Mouse (Mus musculus) layer of hippocampus, postnatal 36 days (tissue): ENCODE data around the gene Prtn3. TPM values are rescaled to one million over a fixed set of nuclear protein-coding genes. Genes with fewer than 3 reads are reported as not detected.

ENCODE experiments used
- DNase-seq, 2 experiments: peaks; one replicate each; pipeline ENCODE4 v3.0.0; 2022
- total RNA-seq, 2 experiments: library from RNA; stranded (reverse); gene quantifications; 2 replicates each; pipeline ENCODE4 v1.2.3; 2021

The Prtn3 gene
- total RNA-seq, 2 experiments from 2014 or later: 1.0 TPM; not detected in 1

DNA sequence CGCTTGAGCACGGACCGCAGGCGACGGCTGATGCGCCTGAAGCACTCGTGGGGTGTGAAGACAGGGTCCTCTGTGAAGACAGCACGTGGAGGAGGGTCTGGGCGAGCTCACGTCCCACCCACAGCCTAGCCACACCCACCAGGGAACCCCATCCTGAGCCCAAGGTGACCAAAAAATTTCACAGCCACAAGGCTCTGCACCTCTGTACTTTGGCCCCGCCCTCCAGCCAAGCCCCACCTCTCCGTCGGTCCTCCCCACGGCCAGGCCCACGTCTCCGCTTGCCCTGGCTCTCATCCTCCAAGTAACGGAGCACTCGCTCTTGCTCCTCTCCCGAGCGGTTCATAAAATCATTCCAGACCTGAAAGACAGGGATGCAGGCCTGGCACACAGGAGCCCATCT lies 38.1 kb downstream of the Prtn3 start:
- DNase-seq: no peak

DNA sequence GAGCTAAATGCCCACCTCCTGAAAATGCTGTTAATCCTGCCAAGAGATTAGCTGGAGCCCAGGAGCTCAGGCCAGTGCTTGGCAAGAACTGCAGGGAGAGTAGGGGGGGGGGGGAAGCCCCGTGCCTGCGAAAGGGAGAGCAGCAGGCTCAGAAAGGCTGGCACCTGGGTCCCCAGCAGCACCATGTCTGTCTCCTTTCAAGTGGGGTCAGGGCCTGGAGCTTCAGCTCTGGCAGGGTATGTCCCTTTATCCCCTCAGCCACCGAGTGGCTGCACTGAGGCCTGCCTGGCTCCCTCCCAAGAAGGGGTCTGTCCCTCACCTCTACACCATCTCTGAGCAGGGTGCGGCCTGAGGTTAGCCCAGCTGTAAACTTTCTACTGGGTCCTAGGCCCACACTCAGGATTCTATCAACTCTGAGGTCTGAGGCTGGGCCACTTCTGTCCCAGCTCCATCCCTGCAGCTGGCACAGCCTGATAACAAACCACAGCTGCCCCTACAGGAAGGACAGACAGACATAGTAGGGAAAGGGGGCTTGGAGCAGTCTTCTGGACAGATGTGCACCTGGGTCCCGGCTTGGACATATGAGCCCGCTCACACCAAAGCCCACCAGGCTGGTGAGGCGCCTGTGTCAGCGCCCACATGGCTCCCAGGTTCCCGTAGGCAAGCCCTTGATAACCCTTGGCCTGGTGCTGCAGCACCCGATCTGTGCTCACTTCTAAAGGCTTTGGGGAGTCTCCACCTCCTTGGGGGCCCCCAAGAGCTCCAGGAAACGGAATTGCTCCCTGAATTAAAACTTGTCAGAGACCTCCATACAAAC lies 40.1 kb downstream of the Prtn3 start:
- DNase-seq: no peak

DNA sequence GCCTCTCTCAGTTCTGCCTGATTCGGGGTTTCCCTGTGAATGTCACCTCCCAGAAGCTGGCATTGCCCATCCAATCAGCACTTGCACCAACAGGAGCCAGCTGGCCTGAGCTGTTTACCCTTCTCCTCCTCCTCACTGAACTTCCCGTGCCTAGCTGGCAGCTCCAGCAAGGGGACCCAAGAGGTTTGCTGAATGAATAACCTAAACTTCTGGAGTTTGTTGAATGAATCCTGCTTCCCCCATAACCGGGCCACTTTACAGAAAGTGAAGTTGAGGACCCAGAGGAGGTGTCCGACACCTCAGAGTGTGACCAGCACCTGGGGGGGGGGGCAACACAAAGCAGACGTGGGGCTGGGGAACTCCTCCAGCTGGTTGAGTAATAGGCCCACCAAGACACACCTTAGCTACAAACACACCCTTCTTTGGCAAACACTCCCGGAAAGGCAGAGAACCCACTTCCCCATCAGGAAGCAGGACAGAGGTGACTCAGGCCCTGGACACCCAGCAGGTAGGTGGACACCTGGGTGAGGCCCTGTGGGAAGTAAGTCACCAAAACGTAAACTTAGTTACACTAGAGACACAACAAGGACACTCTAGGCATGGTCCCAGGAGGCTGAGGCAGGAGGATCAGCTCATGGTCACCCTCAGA lies 40.8 kb downstream of the Prtn3 start:
- no peak for DNase-seq

DNA sequence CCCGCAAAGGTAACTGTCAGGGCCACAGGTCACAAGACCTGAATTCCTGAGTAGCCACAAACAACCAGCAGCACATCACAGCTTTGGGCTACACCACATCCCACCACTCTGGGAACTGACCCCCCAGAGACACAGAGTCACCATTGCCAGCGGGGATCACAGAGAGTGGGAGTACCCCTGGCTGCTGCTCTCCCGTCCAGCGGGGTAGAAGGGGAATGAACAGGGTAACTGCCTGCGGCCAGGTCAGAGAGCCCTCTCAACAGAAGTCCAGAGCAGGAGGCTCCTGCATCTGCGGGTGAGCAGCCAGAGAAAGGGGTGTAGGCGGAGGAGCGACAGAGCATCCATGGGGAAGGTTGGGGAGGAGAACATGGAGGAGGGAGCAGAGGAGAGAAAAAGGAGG lies 41.8 kb downstream of the Prtn3 start:
- no peak for DNase-seq

DNA sequence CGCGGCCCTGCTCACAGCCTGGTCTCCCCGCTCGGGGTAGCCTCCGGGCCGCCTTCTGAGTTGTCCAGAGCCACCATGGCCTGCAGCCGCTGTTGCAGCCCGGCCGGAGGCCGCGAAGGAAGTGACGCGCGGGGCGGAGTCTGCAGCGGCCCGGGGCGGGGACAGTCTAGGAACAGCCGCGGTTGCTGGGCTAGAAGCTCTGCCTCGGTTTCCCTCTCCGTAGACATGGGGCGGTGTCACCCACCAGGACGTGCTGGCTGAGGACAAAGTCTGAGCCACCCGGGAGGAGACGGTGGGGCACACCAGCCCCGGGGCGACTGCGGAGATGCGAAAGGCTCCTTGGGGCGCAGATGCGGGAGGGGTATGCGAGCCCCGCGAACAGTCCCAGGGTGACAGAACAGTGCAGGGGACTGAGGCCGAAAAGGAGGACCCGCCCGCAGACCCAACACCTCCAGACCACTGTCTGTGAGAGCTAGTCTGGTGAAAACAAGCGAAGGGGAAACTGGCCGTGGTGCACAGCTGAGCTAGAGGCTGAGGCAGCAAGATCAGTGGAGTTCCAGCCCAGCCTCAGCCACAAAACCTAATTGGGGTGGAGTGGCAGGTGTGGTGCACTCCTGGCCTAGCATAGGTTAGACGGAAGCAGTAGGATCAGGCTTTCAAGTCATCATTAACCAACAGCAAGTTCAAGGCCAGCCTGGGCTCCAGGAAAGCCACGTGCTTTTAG lies 42.7 kb downstream of the Prtn3 start, which contains the start of gene Kiss1r:
TSS of gene Kiss1r (plus strand) at position 164 of the 724 bp plus-strand sequence.
- DNase-seq: peak; percentile 85 to 87

DNA sequence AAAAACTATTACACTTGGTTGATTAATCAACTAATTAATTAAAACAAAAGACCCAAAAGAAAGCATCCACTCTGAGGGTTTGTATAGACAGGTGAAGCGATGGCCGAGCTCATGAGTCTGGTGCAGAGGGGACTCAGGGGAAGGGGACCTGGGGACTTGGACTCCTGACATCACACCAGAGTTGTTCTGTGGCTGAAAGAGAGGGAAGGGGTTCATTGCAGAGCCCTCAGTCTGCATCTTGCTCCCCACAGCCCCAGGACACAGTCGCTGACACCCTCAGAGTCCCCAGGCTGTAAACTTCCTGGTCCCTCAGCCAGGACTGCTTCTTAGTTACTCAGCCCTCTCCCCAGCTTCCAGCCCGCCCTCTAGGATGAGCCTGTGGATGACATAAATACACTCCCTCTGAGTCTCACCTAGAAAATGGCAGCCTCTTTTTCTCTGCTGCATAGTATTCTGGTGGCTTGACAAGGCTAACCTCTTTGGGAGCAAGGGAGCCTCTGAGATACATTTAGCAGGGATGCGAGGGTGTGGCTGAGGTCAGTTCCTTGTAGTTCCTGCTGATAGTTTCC lies 43.3 kb downstream of the Prtn3 start:
- no peak for DNase-seq

DNA sequence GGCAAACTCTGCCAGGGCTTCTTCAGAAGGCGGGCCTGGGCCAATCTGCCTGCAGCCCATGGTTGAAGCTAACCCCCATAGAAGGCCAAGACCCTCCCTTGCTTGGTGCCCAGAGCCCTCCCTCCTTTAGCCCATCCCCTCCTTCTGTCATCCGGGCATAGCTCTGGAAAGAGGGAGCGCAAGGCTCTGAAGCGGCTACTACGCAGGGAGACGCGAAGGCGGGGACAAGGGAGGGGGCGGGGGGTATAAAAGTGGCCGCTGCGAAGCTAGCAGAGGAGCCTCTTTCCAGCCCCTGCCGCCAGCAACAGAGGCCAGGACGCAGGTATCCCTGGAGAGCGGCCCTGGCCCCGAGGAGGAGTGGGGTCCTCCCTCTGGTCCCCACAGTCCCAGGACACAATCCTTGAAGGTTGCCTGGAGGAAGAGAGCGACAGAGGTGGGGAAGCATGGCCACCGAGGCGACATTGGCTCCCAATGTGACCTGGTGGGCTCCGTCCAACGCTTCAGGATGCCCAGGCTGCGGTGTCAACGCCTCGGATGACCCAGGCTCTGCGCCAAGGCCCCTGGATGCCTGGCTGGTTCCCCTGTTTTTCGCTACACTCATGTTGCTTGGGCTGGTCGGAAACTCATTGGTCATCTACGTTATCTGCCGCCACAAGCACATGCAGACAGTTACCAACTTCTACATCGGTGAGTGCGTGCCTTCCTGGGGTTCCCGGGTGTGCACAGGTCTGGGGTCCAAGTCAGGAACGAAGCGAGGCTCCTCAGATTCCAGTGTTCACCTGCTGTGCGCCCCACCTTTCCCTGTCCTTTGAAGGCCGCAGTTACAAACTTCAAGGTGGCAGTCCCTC lies 44.2 kb downstream of the Prtn3 start:
- no peak for DNase-seq

DNA sequence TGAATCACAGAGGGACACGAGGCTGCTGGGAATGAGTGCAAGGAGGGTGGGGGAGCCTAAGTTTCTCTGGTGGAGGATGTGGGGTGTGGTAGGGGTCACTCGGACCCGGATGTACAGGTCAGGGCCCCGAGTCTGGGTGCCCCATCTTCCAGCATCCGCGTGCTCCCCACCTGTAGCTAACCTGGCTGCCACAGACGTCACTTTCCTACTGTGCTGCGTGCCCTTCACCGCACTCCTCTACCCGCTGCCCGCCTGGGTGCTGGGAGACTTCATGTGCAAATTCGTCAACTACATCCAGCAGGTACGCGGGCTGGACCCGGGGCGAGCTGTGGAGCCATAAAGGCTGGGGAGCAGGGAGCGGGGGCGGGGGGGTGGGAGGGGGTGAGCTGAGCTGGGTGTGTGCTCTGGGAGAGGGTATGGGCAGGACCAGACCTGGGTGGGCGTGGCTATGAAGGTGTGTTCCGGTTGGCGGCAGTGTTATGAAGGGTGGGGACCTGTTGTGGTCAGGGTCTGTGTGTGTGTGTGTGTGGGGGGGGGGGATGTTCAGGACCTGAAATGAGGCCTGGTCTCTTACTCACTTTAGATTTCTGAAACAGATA lies 45.1 kb downstream of the Prtn3 start:
- no peak for DNase-seq

DNA sequence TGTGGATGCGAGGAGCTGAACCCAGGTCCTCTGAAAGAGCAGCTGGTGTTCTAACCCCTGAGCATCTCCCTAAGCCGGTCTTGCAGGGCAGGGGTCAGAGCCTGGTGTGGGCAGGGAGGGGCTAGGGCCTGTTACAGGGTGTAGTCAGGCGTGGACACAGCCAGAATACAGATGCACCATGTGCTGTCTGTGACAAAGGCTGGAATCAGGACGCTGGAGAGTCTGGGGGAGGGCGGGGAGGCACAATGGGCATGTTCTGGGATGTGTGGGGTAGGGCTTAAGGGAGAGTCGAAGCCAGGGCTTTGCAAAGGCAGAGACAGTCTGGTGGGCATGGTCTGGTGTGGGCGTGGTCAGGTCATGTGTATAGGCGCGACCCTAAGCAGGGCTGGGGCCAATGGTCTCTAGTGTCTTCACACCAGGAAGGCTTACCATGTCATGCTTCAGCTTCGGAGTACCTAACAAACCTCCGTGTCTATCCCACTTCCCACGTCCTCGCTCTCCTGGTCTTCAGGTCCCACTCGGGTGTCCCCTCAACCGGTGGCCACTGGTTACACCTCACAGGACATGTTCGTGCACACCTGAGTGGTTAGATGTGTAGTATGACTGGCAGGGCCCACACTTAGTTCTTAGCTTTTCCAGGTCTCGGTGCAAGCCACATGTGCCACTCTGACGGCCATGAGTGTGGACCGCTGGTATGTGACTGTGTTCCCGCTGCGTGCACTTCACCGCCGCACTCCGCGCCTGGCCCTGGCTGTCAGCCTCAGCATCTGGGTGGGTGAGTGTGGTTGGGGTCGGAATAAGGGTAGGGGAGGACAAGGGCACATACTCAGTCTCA lies 46.0 kb downstream of the Prtn3 start:
- DNase-seq: no peak

DNA sequence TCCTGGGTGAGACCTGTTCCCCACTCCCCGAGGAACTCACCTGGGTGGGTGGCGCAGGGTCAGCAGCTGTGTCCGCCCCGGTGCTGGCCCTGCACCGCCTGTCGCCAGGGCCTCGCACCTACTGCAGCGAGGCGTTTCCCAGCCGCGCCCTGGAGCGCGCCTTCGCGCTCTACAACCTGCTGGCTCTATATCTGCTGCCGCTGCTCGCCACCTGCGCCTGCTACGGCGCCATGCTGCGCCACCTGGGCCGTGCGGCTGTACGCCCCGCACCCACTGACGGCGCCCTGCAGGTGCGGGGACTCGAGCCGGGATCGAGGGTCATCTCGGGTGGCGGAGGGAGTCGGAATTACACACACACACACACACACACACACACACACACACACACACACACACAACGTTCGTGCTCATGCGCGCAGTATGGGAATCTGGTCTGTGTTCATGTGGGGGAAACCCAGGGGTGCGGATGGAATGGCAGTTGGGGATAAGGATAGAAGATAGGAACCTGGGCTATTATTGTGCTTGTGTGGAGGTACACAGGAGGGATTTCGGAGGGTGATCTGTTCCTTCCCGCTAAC lies 46.8 kb downstream of the Prtn3 start, which contains the start of gene R3hdm4:
TSS of gene R3hdm4 (minus strand) at position 251 of the 578 bp plus-strand sequence.
- DNase-seq: no peak

DNA sequence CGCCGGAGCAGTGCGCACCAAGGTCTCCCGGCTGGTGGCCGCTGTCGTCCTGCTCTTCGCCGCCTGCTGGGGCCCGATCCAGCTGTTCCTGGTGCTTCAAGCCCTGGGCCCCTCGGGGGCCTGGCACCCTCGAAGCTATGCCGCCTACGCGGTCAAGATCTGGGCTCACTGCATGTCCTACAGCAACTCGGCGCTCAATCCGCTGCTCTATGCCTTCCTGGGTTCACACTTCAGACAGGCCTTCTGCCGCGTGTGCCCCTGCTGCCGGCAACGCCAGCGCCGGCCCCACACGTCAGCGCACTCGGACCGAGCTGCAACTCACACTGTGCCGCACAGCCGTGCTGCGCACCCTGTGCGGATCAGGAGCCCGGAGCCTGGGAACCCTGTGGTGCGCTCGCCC lies 47.3 kb downstream of the Prtn3 start:
- no peak for DNase-seq

DNA sequence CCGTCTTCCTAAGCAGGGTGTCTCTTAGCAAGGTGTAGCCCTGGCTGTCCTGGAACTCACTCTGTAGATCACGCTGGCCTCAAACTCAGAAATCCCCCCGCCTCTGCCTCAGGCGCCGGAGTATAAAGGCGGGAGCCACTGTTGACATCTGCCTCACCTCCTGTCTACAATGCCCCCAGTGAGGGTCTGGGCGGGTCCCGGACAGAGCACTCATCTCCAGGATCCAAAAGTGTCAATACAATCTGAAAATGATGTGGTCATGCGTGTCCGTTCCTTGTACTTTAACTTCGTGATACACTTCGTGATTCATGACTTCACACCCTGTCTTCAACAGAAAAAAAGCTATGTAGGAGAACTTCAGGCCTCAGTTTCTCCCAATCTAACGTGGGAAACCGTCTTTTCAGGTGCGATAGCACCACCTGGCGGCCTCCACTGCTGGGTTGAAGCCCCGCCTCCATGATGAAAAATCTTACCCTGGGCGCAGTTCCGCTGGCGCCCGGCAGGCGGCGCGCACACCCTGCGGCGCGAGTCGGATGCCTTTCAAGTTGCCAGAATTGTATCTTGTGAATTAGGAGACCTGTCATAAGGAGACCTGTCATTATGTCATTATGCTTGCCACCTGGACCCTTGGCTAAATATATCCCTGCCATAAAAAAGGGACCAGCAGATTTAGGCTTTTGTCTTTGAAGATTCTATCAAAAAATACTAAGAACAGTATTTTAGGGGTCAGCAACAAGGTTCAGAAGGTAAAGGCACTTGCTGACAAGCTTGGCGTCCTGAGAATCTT lies 50.9 kb downstream of the Prtn3 start:
- peak; percentile 93 for DNase-seq

DNA sequence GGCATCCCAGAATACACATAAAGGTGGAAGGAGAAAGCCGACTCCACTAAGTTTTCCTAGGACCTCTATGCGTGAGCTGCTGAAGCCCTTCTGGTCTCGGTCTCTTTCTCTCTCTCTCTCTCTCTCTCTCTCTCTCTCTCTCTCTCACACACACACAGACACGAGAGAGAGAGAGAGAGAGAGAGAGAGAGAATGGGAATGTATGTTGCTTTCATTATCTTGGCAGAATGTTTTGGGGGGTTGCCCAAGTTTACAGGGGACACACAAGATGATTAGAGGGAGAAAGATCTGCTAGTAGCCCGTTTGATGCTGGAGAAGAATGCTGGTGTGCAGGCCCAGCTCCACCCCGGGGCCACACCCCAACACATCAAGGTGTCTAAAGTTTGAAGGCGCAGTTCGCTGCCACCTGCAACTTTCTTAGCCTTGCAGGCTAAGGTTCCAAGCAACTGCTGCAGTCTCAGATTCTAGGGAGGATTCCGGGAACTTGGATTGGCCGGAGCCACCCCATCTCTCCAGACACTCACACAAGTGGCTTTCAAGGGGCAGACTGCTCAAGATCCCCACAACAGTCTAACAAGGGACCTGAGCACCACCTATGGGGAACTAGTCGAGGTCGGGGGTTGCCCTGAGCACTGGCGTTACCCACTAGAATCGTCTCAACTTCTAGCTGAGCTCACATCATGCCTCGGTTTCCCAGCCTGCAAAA lies 51.7 kb downstream of the Prtn3 start:
- no peak for DNase-seq

DNA sequence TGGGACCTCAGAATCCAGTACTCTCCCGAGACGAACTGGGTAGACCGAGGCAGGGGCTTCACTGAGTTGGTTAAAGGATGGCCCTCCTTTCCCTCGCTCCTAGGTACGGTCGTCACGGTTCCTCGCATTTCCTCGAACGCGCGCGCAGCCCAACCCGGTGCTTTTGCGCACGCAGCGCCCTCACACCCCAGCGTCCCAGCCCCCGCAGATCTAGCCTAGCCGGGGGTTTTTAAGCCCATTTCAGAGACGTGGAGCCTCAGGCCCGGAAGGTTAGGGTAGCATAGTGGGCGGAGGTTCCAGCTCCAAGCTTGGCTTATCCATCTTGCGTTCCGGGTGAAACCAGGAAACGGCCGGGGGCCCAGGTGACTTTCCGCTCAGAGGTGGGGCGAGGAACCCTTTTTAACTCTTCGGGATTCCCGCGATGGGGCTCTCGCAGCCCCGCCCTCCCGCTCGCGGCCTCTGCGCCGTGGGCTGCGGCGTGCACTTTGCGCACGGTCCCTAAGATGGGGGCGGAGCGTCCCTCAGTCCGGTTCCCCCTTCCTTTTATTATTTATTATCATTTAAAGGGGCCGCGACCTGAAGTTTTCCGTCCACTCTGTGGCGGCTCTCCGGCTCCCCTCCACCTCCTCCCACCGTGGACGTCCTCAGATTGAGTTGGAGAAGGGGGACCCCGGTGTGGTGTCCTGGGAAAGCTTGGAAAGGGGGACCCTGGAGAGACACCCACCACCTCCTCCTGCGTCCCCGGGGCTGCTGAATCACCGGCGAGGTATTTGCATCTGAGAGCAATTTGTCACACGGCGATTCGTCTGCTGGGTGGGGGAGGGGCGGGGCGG lies 52.4 kb downstream of the Prtn3 start, which contains the start of gene Arid3a:
TSS of gene Arid3a (plus strand) at position 553 of the 833 bp plus-strand sequence.
- peak; percentile 87 to 89 for DNase-seq

DNA sequence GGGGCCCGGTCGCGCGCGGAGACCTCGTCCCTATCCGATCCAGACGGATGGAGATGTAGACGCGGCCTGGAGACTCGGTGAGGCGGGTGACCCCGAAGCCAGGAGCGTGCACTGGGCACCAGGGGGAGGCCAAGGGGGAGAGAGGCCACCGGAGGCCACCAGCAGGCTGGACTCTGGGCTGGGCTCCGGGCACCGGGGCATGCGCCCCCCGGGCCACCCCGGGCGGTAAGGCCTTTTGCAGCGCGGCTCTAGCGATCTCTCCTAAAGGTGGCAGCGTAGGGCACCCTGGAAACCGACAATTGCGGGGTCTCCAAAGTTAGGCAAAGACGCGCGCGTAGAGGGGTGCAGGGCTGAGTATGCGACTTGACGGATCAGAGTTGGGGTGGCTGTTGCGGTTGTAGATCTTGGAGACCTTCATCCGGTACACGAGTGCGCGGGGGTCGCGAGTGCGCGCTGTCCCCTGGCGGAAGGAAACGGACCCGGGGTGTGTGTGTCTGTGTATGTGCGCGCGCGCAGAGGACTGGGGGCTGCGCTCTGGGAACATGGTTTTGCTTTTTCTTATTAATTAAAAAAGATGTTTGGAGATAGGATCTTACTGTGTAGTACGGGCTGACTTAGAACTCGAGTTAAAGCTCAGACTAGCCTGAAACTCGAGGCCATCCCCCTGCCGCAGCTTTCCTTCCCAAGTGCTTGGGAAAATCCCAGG lies 53.2 kb downstream of the Prtn3 start:
- DNase-seq: peak; percentile 50 to 58

DNA sequence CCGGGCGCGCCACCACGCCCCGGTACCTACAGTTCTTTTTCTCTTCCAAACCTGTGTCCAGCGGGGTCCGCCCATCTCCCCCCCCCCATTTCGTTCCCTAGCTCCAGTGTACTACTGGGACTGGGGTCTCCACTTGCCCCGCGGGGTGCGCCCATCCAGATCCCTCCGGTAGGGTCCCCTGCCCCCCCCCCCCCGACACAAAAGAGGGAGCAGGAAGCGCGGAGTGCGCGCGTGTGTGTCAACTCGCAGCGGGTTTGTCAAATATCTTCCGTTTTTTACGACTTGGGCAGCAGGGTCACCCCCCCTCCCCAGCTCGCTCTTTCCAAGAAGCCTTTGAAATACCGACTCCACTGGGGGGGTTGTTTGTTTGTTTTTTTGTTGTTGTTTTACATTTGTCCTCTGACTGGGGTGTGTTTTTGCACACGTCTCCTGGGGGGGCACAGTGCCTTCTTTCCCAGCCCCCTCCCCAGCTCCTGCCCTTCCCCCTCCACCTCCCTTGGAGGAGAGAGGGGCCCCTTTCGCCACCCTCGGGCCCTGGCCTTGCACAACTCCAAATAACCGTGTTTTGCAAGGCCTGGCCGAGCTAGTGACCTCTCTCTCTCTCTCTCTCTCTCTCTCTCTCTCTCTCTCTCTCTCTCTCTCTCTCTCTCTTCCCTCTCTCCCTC lies 53.9 kb downstream of the Prtn3 start:
- no peak for DNase-seq
